Mouse (Mus musculus): ENCODE data around the gene Vav3. TPM values are rescaled to one million over a fixed set of nuclear protein-coding genes. Genes with fewer than 3 reads are reported as not detected.

The Vav3 gene
- polyA plus RNA-seq, 1 experiment from 2014 or later, result 12.9 TPM

DNA sequence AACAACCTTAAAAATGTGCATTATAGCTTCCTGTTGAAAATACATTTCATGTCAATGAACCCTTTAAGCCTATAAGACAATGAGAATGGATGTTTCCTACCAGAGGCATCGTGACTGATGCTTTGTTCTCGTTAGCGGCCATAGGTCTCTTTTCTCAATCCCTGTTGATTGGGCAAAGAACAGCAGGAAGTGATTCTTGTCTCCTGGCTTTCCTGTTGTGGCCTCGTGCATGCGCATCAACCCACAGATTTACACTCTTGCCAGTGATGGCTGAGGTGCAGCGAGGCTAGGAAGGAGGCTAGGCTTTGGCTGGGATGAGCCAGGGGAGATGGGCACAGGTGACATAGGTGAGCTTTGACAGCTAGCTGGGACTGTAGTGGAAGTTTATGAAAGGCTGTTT lies 123.2 kb downstream of the Vav3 start:
- Histone ChIP-seq H3K4me2 (no peak overlapping the region), H3K9ac (ENCODE audit: low read depth, low read length) (no peak overlapping the region), H3K4me1 (ENCODE audit: control insufficient read depth, insufficient read depth, low read length) (no peaks in the 10 kb centered on the region), H3K27me3 (ENCODE audit: control insufficient read depth, insufficient read depth, low read length) (no peaks in the 10 kb centered on the region), H3K9me3 (replicated peaks; ENCODE audit: control insufficient read depth, low read length) (no peaks in the 10 kb centered on the region), H3K4me3 (ENCODE audit: low read depth, low read length) (no peak overlapping the region), H3K27ac (ENCODE audit: low read depth, low read length) (no peak overlapping the region), H3K36me3 (ENCODE audit: control insufficient read depth, insufficient read depth, low read length) (no peaks in the 10 kb centered on the region)
- no peak for ATAC-seq (replicated peaks; ENCODE audit: insufficient number of reproducible peaks, low FRiP score, low TSS enrichment)
- 77% methylated on average over 6 of the region's 6 CpGs for WGBS (ENCODE audit: insufficient replicate concordance)

DNA sequence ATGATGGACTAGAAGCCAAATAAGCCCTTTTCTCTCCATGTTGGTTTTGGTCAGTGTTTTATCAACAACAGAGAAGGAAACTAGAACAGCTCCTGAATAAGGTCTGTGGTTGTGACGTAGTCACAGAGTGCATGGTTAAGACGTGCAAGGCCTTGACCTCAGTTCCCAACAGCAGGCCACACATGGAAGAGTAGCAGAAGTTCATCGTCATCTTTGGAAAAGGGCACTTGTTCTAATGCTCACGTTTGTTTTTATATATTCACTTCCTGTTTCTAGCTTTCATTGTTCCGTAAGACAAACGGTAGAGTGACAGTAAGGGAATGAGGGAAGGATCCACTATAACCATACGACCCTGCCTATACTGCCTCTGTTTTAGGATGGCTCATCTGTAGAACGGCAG lies 124.1 kb downstream of the Vav3 start:
- Histone ChIP-seq H3K9ac (ENCODE audit: low read depth, low read length) (no peak overlapping the region), H3K9me3 (replicated peaks; ENCODE audit: control insufficient read depth, low read length) (no peaks in the 10 kb centered on the region), H3K36me3 (ENCODE audit: control insufficient read depth, insufficient read depth, low read length) (no peaks in the 10 kb centered on the region), H3K4me2 (no peak overlapping the region), H3K4me1 (ENCODE audit: control insufficient read depth, insufficient read depth, low read length) (peaks cover 2% of the 10 kb centered on the region; the same call in 1 of the 2 replicates), H3K27me3 (ENCODE audit: control insufficient read depth, insufficient read depth, low read length) (no peaks in the 10 kb centered on the region), H3K27ac (ENCODE audit: low read depth, low read length) (no peak overlapping the region), H3K4me3 (ENCODE audit: low read depth, low read length) (no peak overlapping the region)
- WGBS (ENCODE audit: insufficient replicate concordance), result 80% methylated on average over 8 of the region's 8 CpGs
- ATAC-seq (replicated peaks; ENCODE audit: insufficient number of reproducible peaks, low FRiP score, low TSS enrichment), result no peak

DNA sequence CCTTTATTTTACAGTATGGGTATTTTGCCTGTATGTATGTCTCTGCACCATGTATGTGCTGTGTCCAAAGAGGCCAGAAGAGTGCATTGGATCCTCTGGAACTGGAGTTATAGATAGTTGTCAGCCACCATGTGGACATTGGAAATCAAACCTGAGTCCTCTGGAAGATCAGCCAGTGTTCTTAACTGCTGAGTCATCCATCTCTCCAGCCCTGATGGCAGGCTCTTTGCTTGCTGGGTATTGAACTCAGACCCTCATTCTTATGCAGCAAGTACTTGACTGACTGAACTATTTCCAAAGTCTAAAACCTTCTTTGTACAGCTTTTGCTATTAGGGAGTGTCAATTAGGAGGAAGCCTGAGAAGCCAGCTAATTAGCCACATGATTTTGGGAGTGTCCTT lies 126.1 kb downstream of the Vav3 start:
- Histone ChIP-seq H3K4me3 (ENCODE audit: low read depth, low read length) (no peak overlapping the region), H3K27ac (ENCODE audit: low read depth, low read length) (no peak overlapping the region), H3K9ac (ENCODE audit: low read depth, low read length) (no peak overlapping the region), H3K4me2 (no peak overlapping the region), H3K27me3 (ENCODE audit: control insufficient read depth, insufficient read depth, low read length) (no peaks in the 10 kb centered on the region), H3K36me3 (ENCODE audit: control insufficient read depth, insufficient read depth, low read length) (no peaks in the 10 kb centered on the region), H3K9me3 (replicated peaks; ENCODE audit: control insufficient read depth, low read length) (no peaks in the 10 kb centered on the region), H3K4me1 (ENCODE audit: control insufficient read depth, insufficient read depth, low read length) (peaks cover 4% of the 10 kb centered on the region; the same call in 1 of the 2 replicates)
- no peak for ATAC-seq (replicated peaks; ENCODE audit: insufficient number of reproducible peaks, low FRiP score, low TSS enrichment)

DNA sequence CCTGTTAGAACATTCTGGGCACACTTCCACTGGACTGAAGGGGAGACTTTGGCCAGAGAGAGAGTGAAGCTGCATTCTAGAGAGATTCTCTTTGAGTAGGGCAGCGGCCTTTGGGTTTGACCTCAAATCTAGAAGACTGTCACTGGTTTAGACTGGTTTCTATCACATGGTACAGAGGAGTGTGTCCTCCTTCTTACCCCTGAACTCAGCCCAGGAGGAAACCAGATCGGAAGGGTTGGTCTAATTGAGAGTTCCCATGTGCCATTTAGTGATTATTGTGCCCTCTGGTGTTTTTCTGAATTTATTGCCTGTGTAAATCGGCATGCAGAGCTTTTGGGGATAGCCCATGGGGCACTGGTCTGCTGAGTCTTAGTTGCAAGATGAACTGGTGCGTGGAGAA lies 126.8 kb downstream of the Vav3 start:
- Histone ChIP-seq H3K9me3 (replicated peaks; ENCODE audit: control insufficient read depth, low read length) (no peaks in the 10 kb centered on the region), H3K36me3 (ENCODE audit: control insufficient read depth, insufficient read depth, low read length) (no peaks in the 10 kb centered on the region), H3K4me1 (ENCODE audit: control insufficient read depth, insufficient read depth, low read length) (peaks cover 4% of the 10 kb centered on the region; the same call in 1 of the 2 replicates), H3K27me3 (ENCODE audit: control insufficient read depth, insufficient read depth, low read length) (no peaks in the 10 kb centered on the region), H3K4me3 (ENCODE audit: low read depth, low read length) (no peak overlapping the region), H3K27ac (ENCODE audit: low read depth, low read length) (no peak overlapping the region), H3K4me2 (no peak overlapping the region), H3K9ac (ENCODE audit: low read depth, low read length) (no peak overlapping the region)
- no peak for ATAC-seq (replicated peaks; ENCODE audit: insufficient number of reproducible peaks, low FRiP score, low TSS enrichment)
- WGBS (ENCODE audit: insufficient replicate concordance), result 59% methylated on average over 4 of the region's 4 CpGs

DNA sequence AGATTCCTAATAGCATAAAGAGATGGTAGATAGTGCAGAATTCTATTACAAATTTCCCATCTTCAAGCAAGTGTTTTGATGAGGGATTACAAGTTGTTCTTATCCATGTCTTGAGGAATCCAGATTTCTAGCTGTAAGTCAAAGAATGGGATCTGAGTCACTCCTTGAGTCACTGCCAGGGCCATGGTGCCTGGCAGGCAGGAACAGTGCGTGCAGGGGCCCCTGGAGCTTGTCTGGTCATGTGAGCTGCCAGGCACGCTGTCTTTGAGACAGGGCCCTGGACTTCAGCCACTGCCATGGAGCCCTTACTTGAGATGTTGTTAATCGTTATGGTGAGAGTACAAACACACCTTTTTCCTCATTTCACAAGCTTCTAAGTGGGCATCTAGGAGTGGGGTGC lies 129.0 kb downstream of the Vav3 start:
- H3K9ac ChIP-seq (ENCODE audit: low read depth, low read length), result no peak overlapping the region
- H3K9me3 ChIP-seq (replicated peaks; ENCODE audit: control insufficient read depth, low read length), result no peaks in the 10 kb centered on the region
- H3K27ac ChIP-seq (ENCODE audit: low read depth, low read length), result no peak overlapping the region
- WGBS (ENCODE audit: insufficient replicate concordance), result 69% methylated on average over 3 of the region's 3 CpGs
- H3K4me3 ChIP-seq (ENCODE audit: low read depth, low read length), result no peak overlapping the region
- peaks cover 4% of the 10 kb centered on the region; the same call in 1 of the 2 replicates for H3K4me1 ChIP-seq (ENCODE audit: control insufficient read depth, insufficient read depth, low read length)
- no peak overlapping the region for H3K4me2 ChIP-seq
- no peaks in the 10 kb centered on the region for H3K27me3 ChIP-seq (ENCODE audit: control insufficient read depth, insufficient read depth, low read length)
- no peaks in the 10 kb centered on the region for H3K36me3 ChIP-seq (ENCODE audit: control insufficient read depth, insufficient read depth, low read length)
- ATAC-seq (replicated peaks; ENCODE audit: insufficient number of reproducible peaks, low FRiP score, low TSS enrichment), result no peak

DNA sequence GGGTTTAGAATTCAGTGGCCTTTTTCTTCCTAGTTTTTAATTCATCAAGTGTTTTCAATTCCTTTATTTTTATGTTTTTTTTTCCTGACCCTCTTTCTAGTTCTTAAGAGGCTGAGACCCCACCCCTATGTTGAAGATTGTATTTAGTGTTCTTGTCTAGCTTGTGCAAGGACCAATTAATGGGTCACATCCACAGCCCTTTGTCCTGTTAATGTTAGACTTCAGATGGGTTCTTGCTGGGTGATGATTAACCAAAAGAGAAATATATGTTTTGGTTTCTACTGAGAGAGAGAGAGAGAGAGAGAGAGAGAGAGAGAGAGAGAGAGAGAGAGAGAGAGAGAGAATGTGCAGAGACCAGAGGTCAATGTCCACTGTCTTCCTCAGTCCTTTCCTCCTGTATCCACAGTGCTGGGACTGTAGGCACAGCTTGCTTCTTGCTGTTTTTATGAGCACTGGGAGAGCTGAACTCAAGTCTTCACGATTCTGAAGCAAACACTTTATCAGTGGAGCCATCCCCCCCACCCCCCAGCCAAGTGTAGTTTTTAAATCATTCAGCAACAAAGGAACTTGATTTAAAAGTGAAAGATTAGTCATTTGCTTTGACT lies 130.3 kb downstream of the Vav3 start:
- WGBS (ENCODE audit: insufficient replicate concordance), result 57% methylated on average over 1 of the region's 1 CpGs
- no peaks in the 10 kb centered on the region for H3K9me3 ChIP-seq (replicated peaks; ENCODE audit: control insufficient read depth, low read length)
- ATAC-seq (replicated peaks; ENCODE audit: insufficient number of reproducible peaks, low FRiP score, low TSS enrichment), result no peak
- H3K4me3 ChIP-seq (ENCODE audit: low read depth, low read length), result no peak overlapping the region
- no peak overlapping the region for H3K4me2 ChIP-seq
- peaks cover 4% of the 10 kb centered on the region; the same call in 1 of the 2 replicates for H3K4me1 ChIP-seq (ENCODE audit: control insufficient read depth, insufficient read depth, low read length)
- H3K36me3 ChIP-seq (ENCODE audit: control insufficient read depth, insufficient read depth, low read length), result no peaks in the 10 kb centered on the region
- no peak overlapping the region for H3K27ac ChIP-seq (ENCODE audit: low read depth, low read length)
- H3K9ac ChIP-seq (ENCODE audit: low read depth, low read length), result no peak overlapping the region
- no peaks in the 10 kb centered on the region for H3K27me3 ChIP-seq (ENCODE audit: control insufficient read depth, insufficient read depth, low read length)

DNA sequence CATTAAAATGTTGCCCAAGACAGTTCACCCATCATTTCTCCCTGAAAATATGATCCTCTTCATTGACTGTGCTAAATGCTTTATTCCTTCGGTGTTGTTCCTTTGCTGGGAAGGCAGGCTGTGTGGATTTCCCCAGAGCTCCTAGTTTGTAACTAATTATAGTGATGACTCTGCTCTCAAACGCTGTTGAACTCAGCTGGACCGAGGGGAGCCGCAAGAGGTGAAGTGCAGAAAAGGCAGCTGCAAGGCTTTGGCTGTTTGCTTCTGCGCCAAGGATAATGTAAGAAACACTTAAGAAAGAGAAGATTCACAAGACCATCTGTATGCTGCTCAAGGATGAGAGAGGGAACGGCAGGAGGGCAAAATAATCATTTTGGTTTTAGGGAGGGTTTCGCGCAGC lies 136.1 kb downstream of the Vav3 start:
- Histone ChIP-seq H3K4me2 (no peak overlapping the region; the same call in 1 of the 2 replicates), H3K4me3 (ENCODE audit: low read depth, low read length) (no peak overlapping the region), H3K36me3 (ENCODE audit: control insufficient read depth, insufficient read depth, low read length) (no peaks in the 10 kb centered on the region), H3K9ac (ENCODE audit: low read depth, low read length) (no peak overlapping the region), H3K9me3 (replicated peaks; ENCODE audit: control insufficient read depth, low read length) (no peaks in the 10 kb centered on the region), H3K27ac (ENCODE audit: low read depth, low read length) (no peak overlapping the region), H3K4me1 (ENCODE audit: control insufficient read depth, insufficient read depth, low read length) (no peaks in the 10 kb centered on the region), H3K27me3 (ENCODE audit: control insufficient read depth, insufficient read depth, low read length) (no peaks in the 10 kb centered on the region)
- WGBS (ENCODE audit: insufficient replicate concordance), result 59% methylated on average over 8 of the region's 8 CpGs
- no peak for ATAC-seq (replicated peaks; ENCODE audit: insufficient number of reproducible peaks, low FRiP score, low TSS enrichment)

DNA sequence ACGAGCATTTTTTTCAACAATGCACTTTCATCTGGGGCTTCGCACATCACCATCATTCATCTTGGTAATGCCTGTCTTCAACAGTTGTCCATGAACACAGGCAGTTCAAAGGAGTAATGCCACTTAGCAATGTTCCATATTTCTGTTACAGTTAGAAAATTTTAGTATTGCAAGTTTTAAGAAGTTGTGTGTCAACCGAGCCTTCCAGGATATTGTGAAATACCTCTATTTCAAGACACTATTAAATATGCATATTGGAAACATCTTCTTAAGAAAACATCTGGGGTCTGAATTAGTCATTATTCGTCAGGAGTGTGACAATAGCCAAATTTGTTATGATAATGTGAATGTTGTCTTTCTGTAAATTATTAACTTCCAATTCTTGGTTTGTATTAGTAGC lies 137.8 kb downstream of the Vav3 start:
- 81% methylated on average over 4 of the region's 4 CpGs for WGBS (ENCODE audit: insufficient replicate concordance)
- no peak for ATAC-seq (replicated peaks; ENCODE audit: insufficient number of reproducible peaks, low FRiP score, low TSS enrichment)
- no peak overlapping the region for H3K4me3 ChIP-seq (ENCODE audit: low read depth, low read length)
- no peak overlapping the region for H3K27ac ChIP-seq (ENCODE audit: low read depth, low read length)
- H3K4me2 ChIP-seq, result no peak overlapping the region
- no peaks in the 10 kb centered on the region for H3K4me1 ChIP-seq (ENCODE audit: control insufficient read depth, insufficient read depth, low read length)
- no peaks in the 10 kb centered on the region for H3K36me3 ChIP-seq (ENCODE audit: control insufficient read depth, insufficient read depth, low read length)
- no peaks in the 10 kb centered on the region for H3K27me3 ChIP-seq (ENCODE audit: control insufficient read depth, insufficient read depth, low read length)
- H3K9me3 ChIP-seq (replicated peaks; ENCODE audit: control insufficient read depth, low read length), result no peaks in the 10 kb centered on the region
- no peak overlapping the region for H3K9ac ChIP-seq (ENCODE audit: low read depth, low read length)

DNA sequence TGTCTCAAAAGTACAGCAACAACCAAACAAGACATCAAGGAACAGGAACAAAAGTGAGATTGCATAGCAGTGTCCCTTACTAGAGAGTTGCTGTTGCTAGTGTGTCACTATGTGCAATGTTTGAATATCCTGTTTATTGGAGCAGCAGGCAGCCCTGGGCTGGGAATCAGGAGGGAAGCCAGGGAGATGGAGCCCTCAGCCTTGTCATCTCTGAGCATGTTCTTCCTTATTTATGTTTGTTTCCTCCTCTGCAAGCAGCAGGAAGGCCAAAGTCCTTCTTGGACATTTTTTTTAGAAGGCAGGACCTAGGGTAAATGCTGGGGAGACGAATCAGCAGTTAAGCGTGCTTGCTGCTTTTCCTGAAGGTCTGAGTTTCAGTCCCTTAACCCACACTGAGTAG lies 140.2 kb downstream of the Vav3 start:
- Histone ChIP-seq H3K4me2 (no peak overlapping the region), H3K27me3 (ENCODE audit: control insufficient read depth, insufficient read depth, low read length) (no peaks in the 10 kb centered on the region), H3K36me3 (ENCODE audit: control insufficient read depth, insufficient read depth, low read length) (no peaks in the 10 kb centered on the region), H3K9ac (ENCODE audit: low read depth, low read length) (no peak overlapping the region), H3K27ac (ENCODE audit: low read depth, low read length) (no peak overlapping the region), H3K9me3 (replicated peaks; ENCODE audit: control insufficient read depth, low read length) (no peaks in the 10 kb centered on the region), H3K4me1 (ENCODE audit: control insufficient read depth, insufficient read depth, low read length) (no peaks in the 10 kb centered on the region), H3K4me3 (ENCODE audit: low read depth, low read length) (no peak overlapping the region)
- WGBS (ENCODE audit: insufficient replicate concordance), result 66% methylated on average over 2 of the region's 2 CpGs
- no peak for ATAC-seq (replicated peaks; ENCODE audit: insufficient number of reproducible peaks, low FRiP score, low TSS enrichment)
